Mouse (Mus musculus): ENCODE results near the gene Mad2l1bp. TPM values are rescaled to one million over a fixed set of nuclear protein-coding genes. Genes with fewer than 3 reads are reported as not detected.

Gene Mad2l1bp
- polyA plus RNA-seq, 1 experiment = 16.5 TPM

GRCm38 (mm10) chr17:46170538-46170937 lies 17.2 kb upstream of the Mad2l1bp start:
- Histone ChIP-seq H3K4me3 (ENCODE audit: extremely low read depth, insufficient read depth, insufficient read length) (no peak overlapping the region), H3K36me3 (ENCODE audit: control insufficient read depth, insufficient read depth, low read length) (peaks cover 38% of the 10 kb centered on the region), H3K4me1 (ENCODE audit: control insufficient read depth, insufficient read depth, insufficient read length) (no peaks in the 10 kb centered on the region), H3K27me3 (ENCODE audit: control insufficient read depth, insufficient read depth, low read length) (no peaks in the 10 kb centered on the region), H3K27ac (ENCODE audit: insufficient read depth, low read length) (no peak overlapping the region)
- 89% methylated on average over 3 of the region's 3 CpGs for WGBS
- TF ChIP-seq CTCF (IDR thresholded peaks at IDR 0.05; ENCODE audit: extremely low read depth, insufficient read depth, insufficient read length, insufficient replicate concordance) (peak; percentile 33; the same call in 1 of the 2 replicates), POLR2A (IDR thresholded peaks at IDR 0.05; ENCODE audit: low read depth, low read length) (no peak)
- DNase-seq (ENCODE audit: low read depth in 1 of 2, low spot score in 2 of 2) = peak in 1 of 2 experiments; percentile 26

DNA sequence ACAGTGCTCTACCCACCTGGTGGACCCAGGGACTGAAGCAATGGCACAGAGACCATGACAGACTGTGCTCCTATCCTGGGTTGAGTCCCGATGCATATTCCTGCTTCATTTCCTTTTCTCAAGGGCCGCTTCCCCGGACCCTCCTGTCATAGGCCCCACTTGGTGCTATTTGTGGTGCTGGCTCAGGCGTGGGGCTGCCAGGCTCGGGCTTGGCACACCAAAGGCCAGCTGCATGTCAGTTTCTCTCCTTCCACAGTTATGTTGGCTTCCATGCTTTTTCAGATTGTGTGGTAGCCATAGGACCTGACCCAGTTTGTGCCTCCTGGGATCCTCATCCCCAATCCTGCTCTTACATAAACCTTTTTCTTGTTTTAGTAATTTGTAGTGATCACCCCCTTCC lies 15.4 kb upstream of the Mad2l1bp start:
- TF ChIP-seq CTCF (IDR thresholded peaks at IDR 0.05; ENCODE audit: extremely low read depth, insufficient read depth, insufficient read length, insufficient replicate concordance) (no peak), POLR2A (IDR thresholded peaks at IDR 0.05; ENCODE audit: low read depth, low read length) (no peak)
- 91% methylated on average over 5 of the region's 5 CpGs for WGBS
- Histone ChIP-seq H3K27me3 (ENCODE audit: control insufficient read depth, insufficient read depth, low read length) (no peaks in the 10 kb centered on the region), H3K4me3 (ENCODE audit: extremely low read depth, insufficient read depth, insufficient read length) (no peak overlapping the region), H3K4me1 (ENCODE audit: control insufficient read depth, insufficient read depth, insufficient read length) (no peaks in the 10 kb centered on the region; the same call in 1 of the 2 replicates), H3K27ac (ENCODE audit: insufficient read depth, low read length) (no peak overlapping the region), H3K36me3 (ENCODE audit: control insufficient read depth, insufficient read depth, low read length) (peaks cover 46% of the 10 kb centered on the region)
- DNase-seq (ENCODE audit: low read depth in 1 of 2, low spot score in 2 of 2) = no peak

DNA sequence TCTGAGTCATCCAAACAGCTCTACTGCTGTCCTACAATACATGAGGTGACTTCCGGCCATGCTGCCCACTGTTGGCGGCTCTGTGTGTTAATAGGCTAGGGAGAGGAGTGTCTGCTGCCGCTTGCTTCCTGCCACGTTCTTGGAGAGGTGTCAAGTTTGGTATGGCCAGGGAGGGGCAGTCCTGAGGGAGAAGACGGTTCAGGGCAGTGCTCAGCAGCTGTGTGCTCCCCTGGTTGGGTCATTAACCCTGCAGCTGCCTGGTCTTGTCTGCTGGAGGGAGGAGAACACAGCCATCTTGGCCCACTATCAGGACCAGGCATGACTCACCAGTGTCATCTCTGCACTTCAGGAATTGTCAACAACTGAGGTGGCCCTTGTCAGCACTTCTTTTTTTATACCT lies 15.0 kb upstream of the Mad2l1bp start:
- TF ChIP-seq CTCF (IDR thresholded peaks at IDR 0.05; ENCODE audit: extremely low read depth, insufficient read depth, insufficient read length, insufficient replicate concordance) (no peak), POLR2A (IDR thresholded peaks at IDR 0.05; ENCODE audit: low read depth, low read length) (no peak)
- peaks cover 2% of the 10 kb centered on the region; the same call in 1 of the 2 replicates for H3K4me1 ChIP-seq (ENCODE audit: control insufficient read depth, insufficient read depth, insufficient read length)
- 43% methylated on average over 5 of the region's 5 CpGs for WGBS
- H3K36me3 ChIP-seq (ENCODE audit: control insufficient read depth, insufficient read depth, low read length) = peaks cover 46% of the 10 kb centered on the region
- DNase-seq (ENCODE audit: low read depth in 1 of 2, low spot score in 2 of 2) = no peak
- H3K4me3 ChIP-seq (ENCODE audit: extremely low read depth, insufficient read depth, insufficient read length) = no peak overlapping the region
- no peaks in the 10 kb centered on the region for H3K27me3 ChIP-seq (ENCODE audit: control insufficient read depth, insufficient read depth, low read length)
- H3K27ac ChIP-seq (ENCODE audit: insufficient read depth, low read length) = no peak overlapping the region

GRCm38 (mm10) chr17:46167014-46167413 lies 13.7 kb upstream of the Mad2l1bp start:
- DNase-seq (ENCODE audit: low read depth in 1 of 2, low spot score in 2 of 2) = no peak
- Histone ChIP-seq H3K27me3 (ENCODE audit: control insufficient read depth, insufficient read depth, low read length) (no peaks in the 10 kb centered on the region), H3K27ac (ENCODE audit: insufficient read depth, low read length) (no peak overlapping the region), H3K4me3 (ENCODE audit: extremely low read depth, insufficient read depth, insufficient read length) (no peak overlapping the region), H3K4me1 (ENCODE audit: control insufficient read depth, insufficient read depth, insufficient read length) (peaks cover 8% of the 10 kb centered on the region; the same call in 1 of the 2 replicates), H3K36me3 (ENCODE audit: control insufficient read depth, insufficient read depth, low read length) (peaks cover 41% of the 10 kb centered on the region)
- 90% methylated on average over 11 of the region's 11 CpGs for WGBS
- TF ChIP-seq POLR2A (IDR thresholded peaks at IDR 0.05; ENCODE audit: low read depth, low read length) (no peak), CTCF (IDR thresholded peaks at IDR 0.05; ENCODE audit: extremely low read depth, insufficient read depth, insufficient read length, insufficient replicate concordance) (no peak)

GRCm38 (mm10) chr17:46166270-46166669 lies 12.9 kb upstream of the Mad2l1bp start:
- 96% methylated on average over 5 of the region's 5 CpGs for WGBS
- TF ChIP-seq POLR2A (IDR thresholded peaks at IDR 0.05; ENCODE audit: low read depth, low read length) = no peak
- H3K4me1 ChIP-seq (ENCODE audit: control insufficient read depth, insufficient read depth, insufficient read length) = peaks cover 12% of the 10 kb centered on the region; the same call in 1 of the 2 replicates
- no peak overlapping the region for H3K4me3 ChIP-seq (ENCODE audit: extremely low read depth, insufficient read depth, insufficient read length)
- no peak for DNase-seq (ENCODE audit: low read depth in 1 of 2, low spot score in 2 of 2)
- no peak overlapping the region for H3K27ac ChIP-seq (ENCODE audit: insufficient read depth, low read length)
- H3K36me3 ChIP-seq (ENCODE audit: control insufficient read depth, insufficient read depth, low read length) = peaks cover 41% of the 10 kb centered on the region
- no peaks in the 10 kb centered on the region for H3K27me3 ChIP-seq (ENCODE audit: control insufficient read depth, insufficient read depth, low read length)

DNA sequence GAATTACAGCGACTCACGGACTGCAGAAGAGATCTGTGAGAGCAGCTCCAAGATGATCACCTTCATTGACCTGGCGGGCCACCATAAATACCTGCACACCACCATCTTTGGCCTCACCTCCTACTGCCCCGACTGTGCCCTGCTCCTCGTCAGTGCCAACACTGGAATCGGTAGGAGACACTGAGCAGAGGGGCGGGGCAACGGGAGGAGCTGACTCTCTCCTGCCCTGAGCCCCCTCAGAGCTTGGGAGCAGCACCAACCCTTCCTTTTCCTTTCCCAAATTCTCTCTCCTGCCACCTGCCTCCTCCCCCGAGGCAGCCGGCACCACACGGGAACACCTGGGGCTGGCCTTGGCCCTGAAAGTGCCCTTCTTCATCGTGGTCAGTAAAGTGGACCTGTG lies 12.1 kb upstream of the Mad2l1bp start:
- 94% methylated on average over 12 of the region's 12 CpGs for WGBS
- peaks cover 12% of the 10 kb centered on the region; the same call in 1 of the 2 replicates for H3K4me1 ChIP-seq (ENCODE audit: control insufficient read depth, insufficient read depth, insufficient read length)
- no peak overlapping the region for H3K27ac ChIP-seq (ENCODE audit: insufficient read depth, low read length)
- no peaks in the 10 kb centered on the region for H3K27me3 ChIP-seq (ENCODE audit: control insufficient read depth, insufficient read depth, low read length)
- no peak for DNase-seq (ENCODE audit: low read depth in 1 of 2, low spot score in 2 of 2)
- TF ChIP-seq POLR2A (IDR thresholded peaks at IDR 0.05; ENCODE audit: low read depth, low read length) = no peak
- no peak for TF ChIP-seq CTCF (IDR thresholded peaks at IDR 0.05; ENCODE audit: extremely low read depth, insufficient read depth, insufficient read length, insufficient replicate concordance)
- H3K4me3 ChIP-seq (ENCODE audit: extremely low read depth, insufficient read depth, insufficient read length) = no peak overlapping the region
- H3K36me3 ChIP-seq (ENCODE audit: control insufficient read depth, insufficient read depth, low read length) = peaks cover 41% of the 10 kb centered on the region

DNA sequence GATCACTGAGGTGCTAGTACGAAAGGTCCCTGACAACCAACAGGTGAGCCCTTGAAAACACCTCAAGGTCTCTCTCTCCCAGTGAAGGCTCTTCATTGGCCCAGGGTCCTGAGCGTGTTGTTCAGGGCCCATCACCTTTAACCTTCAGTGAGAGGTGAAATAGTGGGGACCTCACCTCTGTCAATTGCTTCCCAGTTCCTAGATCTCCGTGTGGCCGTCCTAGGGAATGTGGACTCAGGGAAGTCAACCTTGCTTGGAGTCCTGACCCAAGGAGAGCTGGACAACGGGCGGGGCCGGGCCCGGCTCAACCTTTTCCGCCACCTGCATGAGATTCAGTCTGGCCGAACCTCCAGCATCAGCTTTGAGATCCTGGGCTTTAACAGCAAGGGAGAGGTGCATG lies 11.4 kb upstream of the Mad2l1bp start:
- DNase-seq (ENCODE audit: low read depth in 1 of 2, low spot score in 2 of 2) = no peak
- no peak overlapping the region for H3K27ac ChIP-seq (ENCODE audit: insufficient read depth, low read length)
- no peak for TF ChIP-seq POLR2A (IDR thresholded peaks at IDR 0.05; ENCODE audit: low read depth, low read length)
- no peak for TF ChIP-seq CTCF (IDR thresholded peaks at IDR 0.05; ENCODE audit: extremely low read depth, insufficient read depth, insufficient read length, insufficient replicate concordance)
- 93% methylated on average over 10 of the region's 10 CpGs for WGBS
- H3K4me3 ChIP-seq (ENCODE audit: extremely low read depth, insufficient read depth, insufficient read length) = no peak overlapping the region
- H3K4me1 ChIP-seq (ENCODE audit: control insufficient read depth, insufficient read depth, insufficient read length) = peaks cover 12% of the 10 kb centered on the region; the same call in 1 of the 2 replicates
- peaks cover 41% of the 10 kb centered on the region for H3K36me3 ChIP-seq (ENCODE audit: control insufficient read depth, insufficient read depth, low read length)
- no peaks in the 10 kb centered on the region for H3K27me3 ChIP-seq (ENCODE audit: control insufficient read depth, insufficient read depth, low read length)
